Mouse (Mus musculus): Measurements from ENCODE around the gene Gm20708.

The Gm20708 gene

GRCm38 (mm10) chr11:117858392-117858791 lies 48.9 kb downstream of the Gm20708 start:
- in situ Hi-C loops (cut with MboI, MseI): loop anchor here (25.0 kb wide), 1 partner anchor 229 kb away; no protein-coding TSS in a partner anchor

DNA sequence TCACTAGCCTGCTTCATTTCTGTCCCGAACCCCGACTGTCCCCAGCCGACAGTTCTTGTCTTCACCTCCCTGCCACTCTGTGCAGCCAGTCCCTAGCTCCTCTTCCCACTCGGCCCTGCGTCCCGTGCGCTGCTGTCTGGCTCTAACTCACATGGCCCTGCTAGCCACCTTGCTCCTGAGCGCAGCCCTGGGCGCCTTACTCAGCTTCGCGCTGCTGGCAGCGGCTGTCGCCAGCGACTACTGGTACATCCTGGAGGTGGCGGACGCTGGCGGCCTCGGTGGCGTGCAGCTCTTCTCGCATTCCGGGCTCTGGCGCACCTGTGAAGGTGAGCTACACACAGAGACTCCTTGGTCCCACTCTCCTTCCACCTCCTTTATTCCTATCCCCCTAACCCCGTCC lies 51.1 kb downstream of the Gm20708 start, which contains the start of gene Tmem235:
Tmem235 (plus strand) TSS at position 152 of the 400 bp plus-strand sequence.
- in situ Hi-C loops (cut with MboI, MseI): loop anchor here (25.0 kb wide), 1 partner anchor 227 kb away; no protein-coding TSS in a partner anchor

DNA sequence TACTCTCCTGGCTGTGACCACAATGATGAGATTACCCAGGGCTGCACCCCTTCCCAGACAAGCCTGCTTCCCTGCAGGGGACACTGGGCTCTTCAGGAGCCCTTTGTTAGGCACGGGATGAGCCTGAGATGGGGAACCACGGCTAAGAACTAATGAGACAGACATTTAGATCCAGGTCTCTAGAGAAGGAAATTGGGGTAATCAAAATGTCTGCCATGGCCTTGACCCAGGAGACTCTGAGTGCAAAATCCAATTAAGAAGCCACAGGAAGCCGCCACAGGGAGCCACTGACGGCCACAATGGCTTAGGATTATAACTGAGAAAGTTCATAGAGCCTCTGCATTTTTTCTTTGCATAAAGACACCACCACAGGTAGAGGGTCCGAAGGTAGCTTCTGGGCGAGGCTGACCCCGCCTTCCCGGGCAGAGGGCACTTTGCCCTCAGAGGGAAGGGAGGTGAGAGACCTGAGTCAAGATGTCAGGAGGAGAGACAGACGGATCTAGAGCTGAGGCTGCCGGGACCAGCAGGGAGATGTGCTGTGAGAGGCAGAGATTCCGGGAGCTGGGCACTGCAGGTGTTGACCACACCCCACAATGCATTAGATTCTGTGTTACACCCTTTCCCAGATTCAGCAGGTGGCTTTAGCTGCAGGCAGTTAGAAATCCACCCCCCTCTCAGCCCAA lies 53.8 kb downstream of the Gm20708 start:
- in situ Hi-C loops (cut with MboI, MseI): loop anchor here (25.0 kb wide), 1 partner anchor 224 kb away; no protein-coding TSS in a partner anchor

DNA sequence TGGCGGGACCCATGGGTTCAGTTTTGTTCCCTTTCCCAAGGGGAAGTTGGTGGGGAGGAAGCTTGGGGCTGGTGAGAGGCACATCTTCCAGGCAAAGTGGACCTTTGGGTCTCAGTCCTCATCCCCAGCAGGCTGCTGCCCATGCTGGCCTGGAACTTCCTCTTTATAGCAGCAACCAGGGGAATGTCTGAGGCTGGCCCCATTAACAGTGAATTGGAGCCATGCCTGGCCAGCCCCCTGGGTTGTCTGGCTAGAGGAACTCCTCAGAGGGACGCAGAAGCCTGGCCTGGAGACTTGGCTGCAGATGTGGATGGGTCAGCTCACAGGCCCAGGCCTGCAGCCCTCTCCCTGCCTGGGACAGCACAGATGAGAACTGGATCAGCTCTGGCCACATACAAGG lies 55.3 kb downstream of the Gm20708 start:
- in situ Hi-C loops (cut with MboI, MseI): loop anchor here (25.0 kb wide), 1 partner anchor 222 kb away; no protein-coding TSS in a partner anchor

DNA sequence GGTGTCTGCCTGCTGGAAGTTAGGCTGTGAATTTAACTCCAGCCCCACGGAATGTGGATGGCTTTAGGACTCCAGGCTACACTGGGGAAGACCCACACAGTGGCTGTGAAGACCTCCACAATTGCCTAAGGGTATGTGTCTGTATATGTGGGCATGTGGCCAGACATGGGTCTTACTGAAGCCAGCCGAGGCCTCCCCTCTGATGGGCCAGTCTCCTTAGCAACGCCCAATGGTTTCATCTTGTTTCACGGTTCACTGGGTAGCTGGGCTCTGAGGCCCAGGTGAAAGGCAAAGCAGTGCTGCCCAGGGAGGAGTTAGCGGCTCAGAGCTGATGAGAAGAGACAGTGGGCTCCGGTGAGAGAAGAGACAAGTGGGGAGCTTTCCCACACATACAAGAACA lies 56.5 kb downstream of the Gm20708 start:
- in situ Hi-C loops (cut with MboI, MseI): loop anchor here (25.0 kb wide), 1 partner anchor 221 kb away; no protein-coding TSS in a partner anchor

- in situ Hi-C loops (cut with MboI, MseI): loop anchor here (5.0 to 25.0 kb wide), 3 partner anchors 96 to 216 kb away; no protein-coding TSS in a partner anchor
Observed at GRCm38 (mm10) chr11:117870688-117871365, 61.4 kb downstream of the Gm20708 start.

GRCm38 (mm10) chr11:117871376-117871775 lies 61.9 kb downstream of the Gm20708 start:
- in situ Hi-C loops (cut with MboI, MseI): loop anchor here (5.0 to 25.0 kb wide), 3 partner anchors 96 to 216 kb away; no protein-coding TSS in a partner anchor

DNA sequence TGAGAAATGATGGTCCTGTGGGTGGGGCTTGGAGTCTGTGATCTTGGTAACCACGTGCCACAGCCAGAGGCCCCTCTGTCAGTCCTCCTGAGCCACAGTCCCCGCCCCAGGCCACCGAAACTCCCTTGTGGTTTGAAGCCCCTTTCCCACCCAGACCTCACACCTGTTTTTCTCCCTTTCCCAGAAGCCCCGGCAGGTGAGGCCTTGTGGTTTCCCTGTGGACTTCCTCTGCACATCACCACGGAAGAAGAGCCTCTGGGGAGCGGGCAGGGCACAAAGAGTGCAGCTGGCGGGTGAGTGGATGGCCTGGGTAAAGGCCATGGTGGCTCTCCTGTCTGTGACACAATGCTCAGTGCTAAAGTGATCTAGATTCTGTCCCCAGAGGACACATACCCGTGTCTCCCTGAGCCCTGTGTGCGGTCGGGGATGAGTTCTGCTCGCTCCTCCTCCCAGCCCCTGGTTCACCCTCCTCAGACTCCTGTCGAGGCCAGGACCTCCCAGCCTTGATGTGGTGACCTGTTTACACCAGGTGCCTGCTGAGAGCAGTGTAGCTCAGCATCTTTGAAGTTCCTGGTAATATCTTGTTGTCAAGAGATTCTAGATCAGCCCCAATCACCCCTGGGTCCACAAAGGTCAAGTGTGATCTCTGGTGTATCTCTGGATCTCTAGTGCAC lies 62.6 kb downstream of the Gm20708 start:
- in situ Hi-C loops (cut with MboI, MseI): loop anchor here (5.0 to 25.0 kb wide), 3 partner anchors 95 to 215 kb away; no protein-coding TSS in a partner anchor

DNA sequence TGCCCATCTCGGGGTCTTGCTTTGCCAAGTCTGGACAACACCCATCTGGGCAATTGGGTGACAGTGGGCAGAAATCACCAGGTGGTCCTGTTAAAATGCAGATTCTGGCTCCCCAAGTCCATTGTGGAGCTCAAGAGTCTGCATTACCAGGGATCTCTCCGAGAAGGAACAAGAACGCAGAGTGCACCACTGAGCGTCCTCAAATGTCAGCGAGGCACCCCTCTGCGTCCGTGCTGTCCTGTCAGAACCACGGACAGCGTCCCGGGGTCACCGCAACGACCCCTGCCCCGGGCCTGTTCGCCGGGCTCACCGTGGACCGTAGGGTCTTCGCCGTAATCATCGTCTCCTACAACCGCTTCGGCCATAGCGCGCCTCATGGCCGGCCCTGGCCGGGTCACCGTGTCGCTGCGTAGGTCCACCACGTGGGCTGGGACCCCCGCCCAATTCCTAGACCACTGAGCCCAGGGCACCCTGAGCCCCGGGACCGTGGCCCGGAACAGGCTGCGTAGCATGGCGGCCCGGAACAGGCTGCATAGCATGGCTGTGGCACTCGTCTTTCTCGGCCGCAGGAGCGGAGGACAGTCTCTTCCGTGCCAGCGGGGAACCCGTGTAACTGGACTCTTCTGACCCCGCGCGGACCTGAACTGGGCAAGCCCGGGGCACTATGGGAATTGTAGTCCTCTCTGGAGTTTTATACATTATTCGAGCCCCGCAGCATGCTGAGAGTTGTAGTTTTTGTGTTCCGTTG lies 63.6 kb downstream of the Gm20708 start, which contains the start of gene Tha1:
Tha1 (minus strand) TSS at position 621 of the 748 bp plus-strand sequence.
- in situ Hi-C loops (cut with MboI, MseI): loop anchor here (5.0 to 25.0 kb wide), 3 partner anchors 94 to 214 kb away; no protein-coding TSS in a partner anchor

DNA sequence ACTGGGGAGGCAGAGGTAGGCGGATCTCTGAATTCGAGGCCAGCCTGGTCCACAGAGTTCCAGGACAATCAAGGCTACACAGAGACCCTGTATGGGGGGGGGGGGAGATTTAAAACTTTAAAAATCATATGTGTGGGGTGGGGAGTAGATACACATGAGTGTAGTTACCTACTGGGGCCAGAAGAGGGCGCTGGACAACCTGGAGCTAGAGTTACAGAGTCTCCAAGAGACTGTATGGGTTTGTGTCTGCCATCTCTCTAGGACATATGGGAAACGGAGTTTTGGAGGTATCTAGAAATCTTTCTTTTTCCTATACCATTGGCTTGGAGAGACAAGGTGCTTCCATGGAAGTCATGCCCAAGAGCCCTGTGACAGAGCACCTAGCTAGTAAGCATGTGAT lies 65.0 kb downstream of the Gm20708 start:
- in situ Hi-C loops (cut with MboI, MseI): loop anchor here (5.0 to 25.0 kb wide), 3 partner anchors 93 to 213 kb away; no protein-coding TSS in a partner anchor

- in situ Hi-C loops (cut with MboI, MseI): no loop called here
Observed at GRCm38 (mm10) chr11:117875681-117876080, 66.2 kb downstream of the Gm20708 start.

DNA sequence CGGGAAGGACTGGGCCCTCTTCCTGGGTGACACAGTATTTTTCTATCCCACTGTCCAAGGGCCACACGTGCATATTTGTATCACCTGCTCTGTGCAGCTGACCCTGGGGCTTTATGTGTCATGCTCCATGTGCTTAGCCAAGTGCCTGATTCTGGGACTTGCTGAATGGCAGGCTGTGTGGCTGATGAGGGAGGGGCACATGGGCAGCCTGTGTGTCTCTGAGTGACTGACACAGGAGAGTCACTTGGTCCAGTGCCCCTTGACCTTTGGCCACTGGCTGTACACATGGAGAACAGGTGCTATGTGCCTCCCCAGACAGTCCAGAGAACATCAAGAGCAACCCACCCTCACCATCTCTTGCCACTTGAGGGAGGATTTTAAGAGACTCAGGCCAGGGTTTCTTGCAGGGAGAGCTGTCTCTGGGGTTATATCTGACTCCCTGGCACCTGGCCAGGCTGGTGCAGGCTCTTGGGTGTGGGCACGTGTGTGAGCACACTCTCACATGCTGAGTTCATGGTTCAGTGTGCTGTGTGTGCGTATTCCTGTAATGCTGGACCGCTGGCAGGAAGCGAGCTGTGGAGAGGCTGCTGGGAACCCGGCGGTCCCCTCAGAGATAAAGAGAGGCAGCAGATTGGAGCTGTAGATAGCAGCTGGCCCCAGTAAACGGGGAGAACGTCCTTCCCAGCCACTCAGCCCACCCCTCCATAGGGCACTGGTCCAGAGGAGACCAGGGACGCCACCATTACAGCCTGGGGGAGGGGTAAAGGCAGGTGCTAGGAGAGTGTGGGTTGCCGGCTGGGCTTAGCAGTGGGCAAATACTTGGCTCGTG lies 68.7 kb downstream of the Gm20708 start:
- in situ Hi-C loops (cut with MboI, MseI): no loop called here

DNA sequence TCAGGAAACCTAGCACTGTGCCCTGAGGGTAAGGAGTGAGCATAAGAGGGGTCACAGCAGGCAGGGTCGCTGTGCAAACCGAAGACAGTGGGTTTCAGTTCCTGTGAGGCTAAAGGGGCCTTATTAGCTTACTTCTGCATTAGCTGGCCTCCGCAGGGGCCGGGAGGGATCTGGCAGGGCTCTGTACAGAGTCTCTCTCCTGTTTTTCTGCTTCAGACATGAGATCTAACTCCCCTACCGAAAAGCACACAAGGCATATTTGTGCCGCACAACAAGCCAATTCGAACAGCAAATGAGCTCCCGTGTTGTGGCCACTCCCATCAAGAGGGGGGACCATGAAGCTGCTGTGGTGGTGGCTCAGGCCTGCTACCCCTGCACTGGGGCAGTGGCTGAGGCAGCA lies 69.4 kb downstream of the Gm20708 start:
- in situ Hi-C loops (cut with MboI, MseI): no loop called here

DNA sequence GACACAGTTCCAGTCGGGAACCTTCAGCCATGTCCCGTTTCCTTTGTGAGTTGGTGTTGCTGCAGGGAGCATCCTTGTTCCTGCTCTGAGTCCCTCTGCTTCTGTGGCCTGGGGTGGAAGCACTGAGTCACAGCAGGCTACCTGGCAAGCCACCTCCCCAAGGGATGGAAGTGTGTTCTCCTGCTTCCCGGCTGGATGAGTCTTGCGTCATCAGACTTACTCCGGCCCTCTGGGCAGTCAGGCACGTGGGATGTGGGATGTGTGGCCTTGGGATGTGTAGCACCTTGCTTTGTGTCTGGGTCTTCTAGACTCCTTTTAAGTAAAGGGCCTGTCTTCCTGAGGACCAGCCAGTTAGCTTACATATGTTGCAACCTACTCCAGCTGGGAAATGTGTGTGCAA lies 70.2 kb downstream of the Gm20708 start:
- in situ Hi-C loops (cut with MboI, MseI): no loop called here

DNA sequence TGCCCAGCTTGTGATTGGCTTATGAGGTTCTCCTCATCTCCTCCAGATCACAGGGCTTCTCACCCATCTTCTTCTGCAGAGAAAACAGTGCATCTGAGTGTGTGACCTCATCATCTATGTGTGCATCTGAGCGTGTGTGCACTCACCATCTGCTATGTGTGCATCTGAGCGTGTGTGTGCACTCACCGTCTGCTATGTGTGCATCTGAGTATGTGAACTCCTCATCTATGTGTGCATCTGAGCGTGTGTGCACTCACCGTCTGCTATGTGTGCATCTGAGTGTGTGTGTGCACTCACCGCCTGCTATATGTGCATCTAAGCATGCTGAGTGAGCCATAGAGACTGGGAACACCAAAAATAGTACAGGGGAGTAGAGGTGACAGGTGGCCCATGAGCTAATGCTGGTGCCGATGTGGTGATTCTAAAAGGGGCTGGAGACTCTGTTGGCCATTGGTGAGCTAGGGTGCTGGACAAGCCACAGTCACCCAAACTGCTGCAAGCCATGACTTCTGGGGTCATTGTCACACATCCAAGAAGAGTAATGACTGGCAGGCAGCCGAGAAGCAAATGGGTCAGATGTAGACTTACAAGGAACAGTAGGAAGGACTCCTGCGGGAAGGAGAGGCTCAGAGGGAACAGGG lies 71.0 kb downstream of the Gm20708 start:
- in situ Hi-C loops (cut with MboI, MseI): no loop called here

- in situ Hi-C loops (cut with MboI, MseI): no loop called here
Observed at GRCm38 (mm10) chr11:117880977-117881358, 71.5 kb downstream of the Gm20708 start.

GRCm38 (mm10) chr11:117881787-117882186 lies 72.3 kb downstream of the Gm20708 start:
- in situ Hi-C loops (cut with MboI, MseI): no loop called here

GRCm38 (mm10) chr11:117882208-117882607 lies 72.7 kb downstream of the Gm20708 start:
- in situ Hi-C loops (cut with MboI, MseI): no loop called here

DNA sequence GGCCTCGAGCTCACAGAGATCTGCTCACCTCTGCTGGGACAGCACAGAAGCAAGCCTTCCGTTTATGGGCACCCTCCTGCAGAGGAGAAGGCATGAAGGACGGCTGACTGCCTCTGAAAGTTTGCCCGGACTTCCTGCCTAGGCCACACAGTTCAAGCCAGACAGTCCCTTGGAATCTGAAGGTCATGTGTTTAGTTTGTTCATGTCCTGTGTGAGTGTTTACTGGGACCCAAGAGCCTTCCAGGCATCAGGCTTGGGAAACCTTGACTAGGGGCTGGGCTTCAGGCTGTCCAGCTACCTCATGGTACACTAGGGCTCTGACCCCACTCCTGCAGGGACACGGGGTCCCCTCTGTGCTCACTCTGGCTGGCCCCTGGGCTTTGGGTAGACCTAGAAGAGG lies 76.5 kb downstream of the Gm20708 start:
- in situ Hi-C loops (cut with MboI, MseI): no loop called here
